Mouse (Mus musculus) cerebellum, adult 2 months (tissue): ENCODE results near the gene Cilp2.

Experiments used
- CTCF ChIP-seq: fragments of 200-500 bp; IDR thresholded peaks from 2 replicates; pipeline ENCODE4 v1.5.1; 2011; ENCODE audit warnings: low read depth, mild to moderate bottlenecking, control low read depth, low read length, moderate library complexity, borderline replicate concordance; ENCODE audit not compliant: insufficient read depth
- POLR2A ChIP-seq: fragments of 200-500 bp; IDR thresholded peaks from 2 replicates; pipeline ENCODE4 v1.6.1; 2011; ENCODE audit warnings: low read length, control low read depth, borderline replicate concordance; ENCODE audit not compliant: insufficient read depth

DNA sequence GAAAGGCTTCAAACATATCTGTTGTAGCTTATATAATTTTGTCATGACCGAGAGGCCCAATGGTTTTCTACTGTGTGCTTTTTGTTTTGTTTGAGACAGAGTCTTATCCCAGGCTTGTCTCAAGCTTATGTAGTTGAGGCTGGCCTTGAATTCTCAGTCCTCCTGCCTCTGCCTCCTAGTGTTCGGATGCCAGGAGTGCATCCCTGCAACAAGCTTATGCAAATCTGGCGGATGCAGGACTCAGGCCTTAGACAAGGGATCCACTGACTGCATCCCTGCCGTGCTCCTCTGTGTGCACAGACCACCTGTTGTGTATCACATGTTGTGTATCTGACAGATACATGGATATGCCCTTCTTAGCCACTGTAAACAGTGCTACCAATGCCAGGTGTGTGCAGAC is 26.7 kb downstream of the Cilp2 start:
- TF ChIP-seq CTCF (no peak), POLR2A (no peak)
